In genomic region chr4:22482118-22482517, GRCm38 (mm10) we compare ENCODE assay signal across 16 mouse cellular contexts. TPM values are rescaled to one million over a fixed set of nuclear protein-coding genes. Genes with fewer than 3 reads are reported as not detected.
DNase-seq lines count a peak whose midpoint lies in the region; ATAC-seq lines count a peak whose summit lies in the region.
"Had no signal": no experiment of that assay in that cellular context is flagged by ENCODE, and none has a peak within 500 bp of the region (broad histone marks: within the 10 kb centered on the region; RNA-seq: fewer than 3 reads in every experiment).

No protein-coding gene starts in this region.

- H3K4me1 ChIP-seq in forebrain, embryonic 12.5 days: peaks cover 32% of the 10 kb centered on the region
- peaks cover 33% of the 10 kb centered on the region for H3K4me1 ChIP-seq in hindbrain, embryonic 10.5 days (replicated peaks)
- H3K4me1 ChIP-seq in midbrain, embryonic 11.5 days (ENCODE audit: control insufficient read depth, insufficient read depth, low read length): peaks cover 8% of the 10 kb centered on the region; the same call in 1 of the 2 replicates
- peaks cover 23% of the 10 kb centered on the region for H3K4me1 ChIP-seq in neural tube, embryonic 14.5 days (ENCODE audit: control insufficient read depth, insufficient read depth, low read length)

- H3K4me2 ChIP-seq in forebrain, embryonic 12.5 days: peak overlapping the region; percentile 70
- H3K4me2 ChIP-seq in midbrain, embryonic 11.5 days: peak overlapping the region; percentile 94
- peak overlapping the region; percentile 75 for H3K4me2 ChIP-seq in neural tube, embryonic 14.5 days (ENCODE audit: low read depth, low read length)
- H3K4me2 ChIP-seq: heart, embryonic 13.5 days; limb, embryonic 13.5 days; liver, embryonic 15.5 days had no signal

- no peak overlapping the region for H3K27ac ChIP-seq in forebrain, embryonic 12.5 days
- H3K27ac ChIP-seq in hindbrain, embryonic 10.5 days: peak overlapping the region; percentile 99
- peak overlapping the region; percentile 62; the same call in 1 of the 2 replicates for H3K27ac ChIP-seq in midbrain, embryonic 11.5 days (ENCODE audit: low read depth, low read length)
- H3K27ac ChIP-seq in neural tube, embryonic 14.5 days (ENCODE audit: low read depth, low read length): no peak overlapping the region; the same call in 1 of the 2 replicates
- H3K27ac ChIP-seq: heart, embryonic 13.5 days; limb, embryonic 13.5 days; liver, embryonic 15.5 days had no signal

- H3K4me3 ChIP-seq in forebrain, embryonic 12.5 days (replicated peaks): peak overlapping the region; percentile 34
- peak overlapping the region; percentile 82 for H3K4me3 ChIP-seq in hindbrain, embryonic 10.5 days
- peak overlapping the region; percentile 54 for H3K4me3 ChIP-seq in midbrain, embryonic 11.5 days (ENCODE audit: low read depth, low read length)
- H3K4me3 ChIP-seq in neural tube, embryonic 14.5 days (ENCODE audit: low read depth, low read length): peak overlapping the region; percentile 87; the same call in 1 of the 2 replicates
- H3K4me3 ChIP-seq: heart, embryonic 13.5 days; limb, embryonic 13.5 days; liver, embryonic 15.5 days had no signal

- no peaks in the 10 kb centered on the region for H3K36me3 ChIP-seq in forebrain, embryonic 12.5 days (replicated peaks)
- H3K36me3 ChIP-seq in hindbrain, embryonic 10.5 days: peaks cover 16% of the 10 kb centered on the region; the same call in 1 of the 2 replicates
- H3K36me3 ChIP-seq in midbrain, embryonic 11.5 days (ENCODE audit: control insufficient read depth, insufficient read depth, low read length): no peaks in the 10 kb centered on the region
- H3K36me3 ChIP-seq in neural tube, embryonic 14.5 days (ENCODE audit: control insufficient read depth, insufficient read depth, low read length): no peaks in the 10 kb centered on the region
- H3K36me3 ChIP-seq: G1E; heart, embryonic 13.5 days; limb, embryonic 13.5 days; liver, embryonic 15.5 days had no signal

- peaks cover 20% of the 10 kb centered on the region for H3K27me3 ChIP-seq in forebrain, embryonic 12.5 days
- peaks cover 43% of the 10 kb centered on the region for H3K27me3 ChIP-seq in hindbrain, embryonic 10.5 days (ENCODE audit: insufficient read depth, poor library complexity, severe bottlenecking)
- no peaks in the 10 kb centered on the region for H3K27me3 ChIP-seq in midbrain, embryonic 11.5 days (ENCODE audit: control insufficient read depth, insufficient read depth, low read length)
- no peaks in the 10 kb centered on the region for H3K27me3 ChIP-seq in neural tube, embryonic 14.5 days (ENCODE audit: control insufficient read depth, insufficient read depth, low read length)

- 38% methylated on average over 2 of the region's 2 CpGs for WGBS in forebrain, embryonic 12.5 days
- WGBS in hindbrain, embryonic 10.5 days: 14% methylated on average over 2 of the region's 2 CpGs
- WGBS in midbrain, embryonic 11.5 days: 22% methylated on average over 2 of the region's 2 CpGs
- WGBS in neural tube, embryonic 14.5 days: 24% methylated on average over 2 of the region's 2 CpGs

- no peaks in the 10 kb centered on the region for H3K9me3 ChIP-seq in forebrain, embryonic 12.5 days
- no peaks in the 10 kb centered on the region for H3K9me3 ChIP-seq in hindbrain, embryonic 10.5 days
- H3K9me3 ChIP-seq in midbrain, embryonic 11.5 days (ENCODE audit: control insufficient read depth, low read length): no peaks in the 10 kb centered on the region
- no peaks in the 10 kb centered on the region for H3K9me3 ChIP-seq in neural tube, embryonic 14.5 days (ENCODE audit: control insufficient read depth, low read length)
- H3K9me3 ChIP-seq: G1E; heart, embryonic 13.5 days; limb, embryonic 13.5 days; liver, embryonic 15.5 days had no signal

- ATAC-seq in forebrain, embryonic 12.5 days (ENCODE audit: low FRiP score): no peak
- no peak for ATAC-seq in midbrain, embryonic 11.5 days (ENCODE audit: low FRiP score)
- ATAC-seq in neural tube, embryonic 14.5 days (ENCODE audit: low read depth): no peak

- H3K9ac ChIP-seq in forebrain, embryonic 12.5 days: peak overlapping the region; percentile 22; the same call in 1 of the 2 replicates
- H3K9ac ChIP-seq in midbrain, embryonic 11.5 days (ENCODE audit: low read length): peak overlapping the region; percentile 87
- H3K9ac ChIP-seq in neural tube, embryonic 14.5 days (replicated peaks; ENCODE audit: low read depth, low read length): peak overlapping the region; percentile 32; the same call in 1 of the 2 replicates
- H3K9ac ChIP-seq: heart, embryonic 13.5 days; limb, embryonic 13.5 days; liver, embryonic 15.5 days had no signal

- no peak for DNase-seq in hindbrain, embryonic 10.5 days (ENCODE audit: low spot score)
- peak; percentile 84 for DNase-seq in midbrain, embryonic 11.5 days (ENCODE audit: low spot score, missing footprints)
- no peak for DNase-seq in cerebellum, adult 11 months
- DNase-seq in right cerebral cortex, postnatal 36 days (ENCODE audit: low spot score in 2 of 2): no peak
- no peak for DNase-seq in left cerebral cortex, adult 18-20 months (ENCODE audit: low spot score in 2 of 2)
- DNase-seq: adrenal gland, adult 2 months; cerebellum, adult 8-10 months; kidney, adult 9 months; lung, postnatal 10 days had no signal

RNA-seq across cellular contexts. Expression of gene Pou3f2, which starts 6.0 kb away (rescaled TPM):
- polyA plus RNA-seq in forebrain, embryonic 12.5 days (2016; fragmentation: Nextera tagmentation; extraction: Ambion mirVana): 39.3 and 47.8 TPM in 2 replicates
- 44.0 and 45.4 TPM in 2 replicates for polyA plus RNA-seq in hindbrain, embryonic 10.5 days (2016; fragmentation: Nextera tagmentation; extraction: Ambion mirVana)
- polyA plus RNA-seq in midbrain, embryonic 11.5 days (2014; fragmentation: Nextera tagmentation; extraction: Ambion mirVana): 55.6 and 66.9 TPM in 2 replicates
- 18.3 and 21.4 TPM in 2 replicates for polyA plus RNA-seq in neural tube, embryonic 14.5 days (2014; fragmentation: Nextera tagmentation; extraction: Ambion mirVana)
- 10 to 100 TPM; 23.6 to 29.0 TPM for total RNA-seq in left cerebral cortex, adult 18-20 months (2021)
- total RNA-seq: hematopoietic stem cell, adult 5-6 weeks had no signal
- polyA plus RNA-seq: adrenal gland, adult 2 months; G1E had no signal

Comparison
In these comparisons a context has a peak if more than half of its experiments do, and no peak if none do; other contexts are left out.
1. H3K27ac ChIP-seq: peak in hindbrain, embryonic 10.5 days (single experiment) and midbrain, embryonic 11.5 days (single experiment); none in forebrain, embryonic 12.5 days (single experiment) and neural tube, embryonic 14.5 days (single experiment).
2. H3K4me3 ChIP-seq: peak in every context shown above with its lines; median percentile 87 in neural tube, embryonic 14.5 days; 82 in hindbrain, embryonic 10.5 days; 54 in midbrain, embryonic 11.5 days; 34 in forebrain, embryonic 12.5 days.
3. H3K9ac ChIP-seq: peak in every context shown above with its lines; median percentile 87 in midbrain, embryonic 11.5 days; 32 in neural tube, embryonic 14.5 days; 22 in forebrain, embryonic 12.5 days.
4. Peak in every context shown above with its lines, with median percentiles within 50 percentile points of each other: H3K4me2 ChIP-seq.